Mouse (Mus musculus) neutrophil, adult 83 days (primary cell): ENCODE measurements around the gene Tbcc. TPM values are rescaled to one million over a fixed set of nuclear protein-coding genes. Genes with fewer than 3 reads are reported as not detected.

Experiments
- total RNA-seq, 2 experiments: library from RNA; stranded (reverse); gene quantifications; one replicate each; pipeline ENCODE4 v1.2.4; 2023

Gene Tbcc
- total RNA-seq, result 10 to 100 TPM; 13.2 to 14.5 TPM

DNA sequence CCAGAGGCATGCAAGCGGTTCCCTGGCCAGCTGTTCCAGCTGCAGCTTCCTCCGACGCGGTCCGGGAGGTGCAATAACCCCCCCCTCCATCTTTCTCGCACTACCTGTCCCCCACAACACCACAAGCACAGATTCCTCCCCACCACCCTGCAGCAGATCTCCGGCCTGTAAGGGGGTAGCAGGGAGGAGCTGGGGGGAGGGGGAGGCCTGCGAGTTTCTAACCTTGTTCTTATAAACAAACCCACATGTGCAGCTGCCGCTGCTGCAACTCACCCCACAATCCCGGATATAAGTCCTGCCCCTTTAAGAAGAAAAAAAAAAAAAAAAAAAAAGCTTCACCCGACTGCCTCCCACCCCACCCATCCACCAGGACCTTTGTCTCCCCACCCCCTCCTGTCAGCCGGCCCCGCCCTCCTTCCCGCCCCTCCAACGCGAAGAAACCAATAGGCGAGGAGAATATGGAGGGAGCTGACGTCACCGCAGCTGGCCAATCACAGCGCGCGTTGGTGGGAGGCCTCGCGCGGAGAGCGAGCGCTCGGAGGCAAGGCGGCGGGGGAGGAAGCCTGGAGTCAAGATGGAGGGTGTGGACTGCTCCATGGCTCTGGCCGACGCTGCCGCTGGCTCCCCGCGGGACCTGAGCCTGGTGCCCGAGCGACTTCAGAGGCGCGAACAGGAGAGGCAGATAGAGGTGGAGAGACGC lies at the start of gene Tbcc:
Gene Tbcc (plus strand): TSS at position 569 of the 700 bp plus-strand sequence.

GRCm38 (mm10) chr17:46857903-46858748 lies 32.4 kb upstream of the Tbcc start, which contains the start of gene Bicral:
TSS of gene Bicral (minus strand) at chr17:46858482.

GRCm38 (mm10) chr17:46910186-46910585 lies 19.7 kb downstream of the Tbcc start, which contains the start of gene Prph2:
TSS of gene Prph2 (plus strand) at chr17:46910459.

Other genes starting within 250 kb of the Tbcc start
- gene Klc4, start 244.7 kb upstream of the Tbcc start, total RNA-seq, result 10 to 100 TPM; 19.4 to 20.1 TPM
- gene Mrpl2, start 244.5 kb upstream of the Tbcc start, total RNA-seq, result 10 to 100 TPM; 23.5 to 30.3 TPM
- 1 to 10 TPM; 3.1 to 3.6 TPM for gene Cul7, start 240.3 kb upstream of the Tbcc start, total RNA-seq
- 10 to 100 TPM; 13.8 to 14.5 TPM for gene Rrp36, start 216.3 kb upstream of the Tbcc start, total RNA-seq
- 10 to 100 TPM; 41.9 to 42.8 TPM for gene Mea1, start 211.9 kb upstream of the Tbcc start, total RNA-seq
- gene Klhdc3, start 209.8 kb upstream of the Tbcc start, total RNA-seq, result 10 to 100 TPM; 48.1 to 49.5 TPM
- gene Ppp2r5d, start 185.6 kb upstream of the Tbcc start, total RNA-seq, result 10 to 100 TPM; 30.9 to 33.1 TPM
- gene Pex6, start 179.2 kb upstream of the Tbcc start, total RNA-seq, result 10 to 100 TPM; 21.0 TPM
- 1 to 10 TPM; 2.4 to 4.0 TPM for gene Gnmt, start 161.5 kb upstream of the Tbcc start, total RNA-seq
- gene Cnpy3, start 138.5 kb upstream of the Tbcc start, total RNA-seq, result 10 to 100 TPM; 84.7 to 88.5 TPM
- gene Ptcra, start 127.0 kb upstream of the Tbcc start, total RNA-seq, result not detected
- gene 2310039H08Rik, start 118.0 kb upstream of the Tbcc start, total RNA-seq, result 1 to 10 TPM; 8.5 to 8.6 TPM
- 10 to 100 TPM; 38.0 to 49.1 TPM for gene Rpl7l1, start 108.0 kb upstream of the Tbcc start, total RNA-seq
- gene Bicral, start 32.2 kb upstream of the Tbcc start, total RNA-seq, result 10 to 100 TPM; 34.1 to 35.6 TPM
- gene Prph2, start 19.8 kb downstream of the Tbcc start, total RNA-seq, result not detected
- gene Ubr2, start 119.9 kb downstream of the Tbcc start, total RNA-seq, result 10 to 100 TPM; 62.1 to 67.8 TPM